Mouse (Mus musculus) layer of hippocampus, adult 8-10 months (tissue): ENCODE results near the gene Nphs2. TPM values are rescaled to one million over a fixed set of nuclear protein-coding genes. Genes with fewer than 3 reads are reported as not detected.
A peak's percentile ranks its signal among the peaks of the same experiment; 100 is the strongest.
"Not testable (repeated sequence)": the region's sequence is repeated elsewhere in the genome, so short reads cannot be mapped to it uniquely, and the experiment has no call there.

Experiments
- DNase-seq, 2 experiments: peaks; one replicate each; pipeline ENCODE4 v3.0.0; 2022; ENCODE audit warnings: low spot score in 2 of 2
- total RNA-seq, 4 experiments: library from RNA; stranded (reverse); gene quantifications; 2 replicates each; pipeline ENCODE4 v1.2.4; 2022

Nphs2 gene
- under 1 TPM in 3 of 4 experiments, not detected in 1; 0.19 to 0.57 (median 0.45) TPM for total RNA-seq

DNA sequence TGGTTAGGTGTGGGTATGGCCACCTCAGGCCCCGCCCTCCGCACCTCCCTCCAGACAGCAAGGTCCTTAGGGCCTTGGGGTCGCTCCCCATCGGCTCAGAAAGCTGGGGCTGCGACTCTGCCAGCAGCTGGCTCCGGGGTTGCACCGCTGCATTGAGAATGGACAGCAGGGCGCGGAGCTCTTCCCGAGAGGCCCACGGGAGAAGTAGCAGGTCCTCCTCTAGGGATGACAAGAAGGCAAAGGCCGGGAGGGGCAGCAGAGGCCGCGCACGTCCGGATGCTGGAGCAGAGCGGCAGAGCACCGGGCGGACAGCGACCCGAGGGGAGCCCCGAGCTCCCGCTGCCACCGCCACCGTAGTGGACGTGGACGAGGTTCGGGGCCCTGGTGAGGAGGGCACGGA, at the start of gene Nphs2:
Gene Nphs2 (plus strand): TSS at position 98 of the 400 bp plus-strand sequence.
- DNase-seq: no peak

DNA sequence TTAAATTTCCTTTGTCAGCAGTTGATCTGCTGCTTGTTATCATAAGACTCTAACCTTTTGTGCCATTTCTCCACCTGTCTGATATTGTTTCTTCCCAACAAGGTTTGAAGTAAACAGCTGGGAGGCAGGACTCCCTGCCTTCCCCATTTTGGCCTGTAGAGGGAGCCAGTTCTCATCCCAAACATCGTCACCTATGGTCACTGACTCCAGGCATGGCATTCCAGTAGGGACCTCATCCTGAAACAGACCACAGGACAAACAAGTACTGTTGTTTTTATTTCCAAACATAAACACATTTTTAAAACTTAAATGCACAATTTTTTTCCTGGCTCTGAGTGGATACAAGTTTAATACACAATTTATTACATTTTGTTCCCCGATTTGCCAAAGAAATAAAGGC, 47.2 kb upstream of the Nphs2 start:
- peak in 1 of 2 experiments; percentile 65 for DNase-seq

GRCm38 (mm10) chr1:156263946-156264345, 46.6 kb upstream of the Nphs2 start:
- DNase-seq: no peak

DNA sequence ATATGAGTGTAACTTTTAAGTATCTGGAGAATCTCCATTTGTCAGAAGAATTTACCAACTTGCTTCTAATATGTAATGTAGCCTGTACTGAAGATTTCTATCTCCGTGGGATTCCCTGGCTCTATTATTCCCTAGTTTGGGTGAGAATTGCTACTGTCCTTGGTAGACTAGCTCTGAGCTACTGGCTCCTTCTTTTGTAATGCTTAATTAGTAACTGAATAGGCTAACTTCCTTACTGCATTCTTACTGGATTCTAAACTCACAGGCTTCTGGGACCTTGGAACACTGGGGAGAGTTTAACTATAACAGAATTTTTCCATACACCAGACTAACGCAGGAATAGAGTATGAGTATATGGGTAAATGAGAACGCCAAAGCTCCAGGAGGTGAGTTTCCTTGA, 42.0 kb upstream of the Nphs2 start:
- DNase-seq: not testable (repeated sequence)

- DNase-seq: no peak
Measured at GRCm38 (mm10) chr1:156270471-156270870, 40.1 kb upstream of the Nphs2 start.

- DNase-seq: no peak
Measured at GRCm38 (mm10) chr1:156271654-156272053, 38.9 kb upstream of the Nphs2 start.

- no peak for DNase-seq
Measured at GRCm38 (mm10) chr1:156273647-156274046, 36.9 kb upstream of the Nphs2 start.

DNA sequence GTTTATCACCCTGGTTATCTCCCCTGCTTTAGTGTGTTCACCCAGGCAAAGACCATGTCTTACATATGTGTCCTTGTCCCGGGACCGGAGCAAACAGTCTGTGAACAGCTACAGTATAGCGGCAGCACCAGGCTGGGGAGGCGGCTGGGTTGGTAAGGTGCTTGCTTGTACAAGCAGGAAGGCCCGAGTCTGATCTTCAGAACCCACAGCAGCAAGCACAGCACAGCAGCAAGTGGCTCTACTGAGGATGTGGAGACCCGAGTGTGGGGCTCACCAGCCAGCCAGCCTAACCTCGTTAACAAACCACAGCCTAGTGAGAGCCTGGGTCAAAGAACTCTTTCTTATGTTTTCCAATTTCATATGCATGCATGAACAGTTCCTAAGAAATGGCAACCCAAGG, 30.4 kb upstream of the Nphs2 start:
- no peak for DNase-seq

DNA sequence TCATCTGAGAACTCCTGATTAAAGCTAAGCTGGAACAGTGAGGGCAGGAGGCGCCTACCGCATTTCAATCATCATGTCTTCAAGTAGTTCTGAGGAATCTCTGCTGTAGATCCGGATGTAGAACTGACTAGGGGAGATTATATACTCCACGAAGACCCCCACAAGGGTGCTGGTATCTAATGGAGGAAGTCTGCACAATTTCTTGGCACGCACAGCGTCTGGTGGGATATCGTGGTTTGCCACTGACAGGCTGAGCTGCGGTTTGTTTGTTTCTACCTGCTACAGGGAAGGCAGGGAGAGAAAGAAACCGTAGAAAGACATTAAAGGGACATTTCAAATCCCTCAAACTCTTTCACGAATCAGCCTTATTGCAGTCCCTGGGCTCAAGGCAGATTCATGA, 26.3 kb upstream of the Nphs2 start:
- no peak for DNase-seq

GRCm38 (mm10) chr1:156284851-156285540, 25.5 kb upstream of the Nphs2 start:
- DNase-seq: peak; percentile 42 to 52

DNA sequence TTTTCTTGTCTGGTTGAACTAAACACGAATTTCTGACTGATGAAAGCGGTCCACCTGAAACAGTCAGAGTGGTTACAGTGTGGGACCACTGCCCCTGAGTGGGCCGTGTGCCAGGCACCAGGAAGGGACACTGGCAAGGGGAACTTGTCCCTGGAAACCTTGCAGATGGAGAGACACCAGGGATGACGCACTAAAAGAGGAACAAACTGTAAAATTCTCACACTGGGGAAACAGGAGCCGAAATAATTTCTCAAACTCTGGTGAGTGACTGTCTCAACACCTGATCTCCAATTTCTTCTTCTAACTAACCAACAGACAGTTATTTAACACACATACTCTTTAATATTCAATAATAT, 25.0 kb upstream of the Nphs2 start:
- DNase-seq: no peak

- DNase-seq: no peak
Measured at GRCm38 (mm10) chr1:156288556-156289221, 21.8 kb upstream of the Nphs2 start.

DNA sequence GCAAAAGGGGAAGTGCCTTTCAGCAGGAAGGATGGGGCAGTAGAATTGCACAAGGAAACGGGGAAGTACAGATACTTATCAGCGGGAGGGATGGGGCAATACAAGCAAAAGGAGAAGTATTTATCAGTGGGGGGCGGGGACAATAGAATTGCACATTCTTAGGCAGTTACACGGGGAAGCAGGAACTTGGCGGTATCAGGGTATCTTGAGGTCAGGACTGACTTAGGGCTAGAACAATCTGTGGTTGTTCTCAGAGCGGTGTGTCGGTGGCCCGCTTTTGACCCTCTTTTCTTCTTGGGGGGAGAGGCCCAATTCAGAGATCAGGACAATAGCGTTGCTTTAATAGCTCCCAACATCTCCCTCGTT, 21.3 kb upstream of the Nphs2 start:
- not testable (repeated sequence) for DNase-seq

GRCm38 (mm10) chr1:156290016-156290415, 20.5 kb upstream of the Nphs2 start:
- DNase-seq: no peak

- peak; percentile 13 to 50 for DNase-seq
Measured at GRCm38 (mm10) chr1:156302911-156303749, 7.4 kb upstream of the Nphs2 start, which contains the start of gene Tdrd5. TSS of gene Tdrd5 (minus strand) at chr1:156303664.

DNA sequence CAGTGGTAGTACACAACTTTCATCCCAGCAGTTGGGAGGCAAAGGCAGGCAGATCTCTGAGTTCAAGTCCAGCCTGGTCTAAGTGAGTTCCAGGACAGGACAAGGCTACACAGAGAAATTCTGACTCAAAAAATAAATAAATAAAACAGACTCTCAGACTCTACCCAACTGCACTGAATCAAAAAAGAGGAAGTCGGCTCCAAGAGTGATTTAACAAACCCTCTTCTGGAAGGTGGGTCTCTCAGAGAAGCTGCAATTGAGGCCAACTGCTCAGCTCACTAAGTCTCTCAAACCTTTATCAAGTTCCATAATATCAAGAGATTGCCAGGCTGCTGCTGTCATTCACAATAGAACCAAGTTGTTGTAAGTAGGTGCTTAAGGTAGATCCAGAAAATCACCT, 1.9 kb upstream of the Nphs2 start:
- no peak for DNase-seq

DNA sequence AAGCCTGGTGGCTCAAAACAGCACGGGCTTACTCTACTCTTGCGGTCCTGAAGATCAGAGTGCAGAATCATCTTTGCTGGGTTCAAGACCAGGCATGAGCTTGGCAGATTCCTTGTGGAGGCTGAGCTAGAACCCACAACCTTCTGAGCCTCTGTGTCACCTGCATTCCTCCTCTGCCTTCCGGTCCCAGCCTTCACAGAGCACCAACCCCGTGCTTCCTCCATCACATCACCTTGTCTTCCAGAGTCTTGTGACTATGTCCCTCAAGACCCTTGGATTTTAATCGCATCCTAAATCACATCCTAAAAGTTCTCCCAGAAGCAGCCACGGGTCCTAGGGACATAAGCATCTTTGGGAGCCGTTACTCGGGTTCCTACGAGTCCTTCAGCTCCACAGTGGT, 12.6 kb downstream of the Nphs2 start:
- DNase-seq: no peak

DNA sequence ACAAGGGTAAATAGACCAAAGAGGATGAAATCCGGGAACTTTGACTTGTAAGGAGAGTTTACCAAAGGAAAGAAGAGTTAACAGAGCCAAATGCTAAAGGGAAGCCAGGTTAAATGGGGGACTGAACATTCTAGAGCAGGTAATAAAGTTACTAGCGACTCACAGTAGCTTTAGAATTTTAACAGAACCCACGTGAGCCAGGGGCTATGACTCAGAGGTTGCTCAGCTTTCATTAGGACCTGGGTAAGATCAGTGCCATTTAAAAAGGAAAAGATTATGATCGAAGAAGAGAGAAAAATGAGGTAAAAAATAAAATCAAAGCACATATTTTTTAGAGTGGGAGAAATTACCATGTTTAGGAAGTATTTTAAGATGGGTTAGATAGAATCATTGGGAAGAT, 30.3 kb downstream of the Nphs2 start:
- DNase-seq: no peak

- no peak for DNase-seq
Measured at GRCm38 (mm10) chr1:156344433-156344832, 33.9 kb downstream of the Nphs2 start.

DNA sequence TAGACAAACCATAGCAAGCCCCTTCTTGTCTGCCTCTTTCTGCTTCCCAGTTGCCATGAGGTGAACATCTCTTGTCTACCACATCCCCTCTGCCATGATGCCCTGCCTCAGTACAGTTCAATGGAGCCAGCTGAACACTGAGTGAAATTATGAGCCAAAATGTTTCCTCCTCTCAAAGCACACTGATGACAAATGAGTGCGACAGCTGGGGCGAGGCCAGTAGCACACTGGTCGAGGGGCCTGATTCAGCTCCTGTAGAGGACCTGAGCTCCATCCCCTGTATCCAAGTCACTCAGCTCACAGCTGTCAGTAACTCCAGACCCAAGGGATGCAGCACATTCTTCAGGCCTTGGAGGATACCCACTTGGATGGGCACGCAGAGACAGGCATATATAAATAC, 35.1 kb downstream of the Nphs2 start:
- no peak for DNase-seq

DNA sequence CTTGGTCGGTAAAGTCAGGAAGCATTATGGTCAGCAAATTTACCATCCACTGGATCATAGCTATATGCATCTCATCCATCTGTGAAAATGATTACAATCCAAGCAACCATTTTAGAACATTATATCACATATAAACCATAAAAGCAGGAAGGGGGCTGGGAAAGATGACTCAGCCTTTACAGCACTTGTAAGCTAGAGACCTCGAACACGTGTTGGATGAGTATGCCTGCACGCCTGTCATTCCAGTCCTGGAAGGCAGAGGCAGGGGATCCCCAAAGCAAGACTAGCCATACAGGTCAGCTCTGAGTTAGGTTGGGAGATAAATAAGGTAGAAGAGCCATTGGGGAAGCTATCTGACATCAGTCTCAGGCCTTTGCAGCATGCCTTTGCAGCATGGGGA, 38.5 kb downstream of the Nphs2 start:
- DNase-seq: no peak

DNA sequence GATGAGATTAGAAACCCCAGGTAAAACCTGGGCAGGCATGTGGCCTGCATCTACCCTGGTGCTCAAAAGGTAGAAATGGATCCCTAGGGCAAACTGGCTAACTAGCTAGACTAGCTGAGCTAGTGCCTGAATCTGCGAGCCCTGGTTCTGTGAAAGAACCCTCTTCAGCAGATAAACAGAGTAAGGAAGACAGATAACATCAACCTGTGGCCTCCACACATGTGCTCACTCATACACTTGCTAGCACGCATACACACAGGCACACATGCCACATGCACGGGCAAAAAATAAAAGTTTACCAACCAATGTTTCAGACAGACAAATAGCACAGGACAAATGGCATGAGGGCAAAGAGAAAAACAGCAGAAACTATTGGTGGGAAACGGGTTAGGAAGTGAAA, 39.9 kb downstream of the Nphs2 start:
- no peak for DNase-seq
